Mouse (Mus musculus) left cerebral cortex, postnatal 36 days (tissue): Measurements from ENCODE around the gene Clic4. TPM values are rescaled to one million over a fixed set of nuclear protein-coding genes. Genes with fewer than 3 reads are reported as not detected.
"Not testable (repeated sequence)": the region's sequence is repeated elsewhere in the genome, so short reads cannot be mapped to it uniquely, and the experiment has no call there.

Source experiments
- DNase-seq, 2 experiments: peaks; one replicate each; pipeline ENCODE4 v3.0.0; 2021 to 2022; ENCODE audit warnings: low spot score in 2 of 2, mixed read lengths in 1 of 2
- intact Hi-C: fragments of 180-260 bp; cut with DNase I; formaldehyde crosslinking; loops from one replicate; pipeline ENCODE4 v1.15.1; 2025
- total RNA-seq, 2 experiments: library from RNA; stranded (reverse); gene quantifications; 2 replicates each; pipeline ENCODE4 v1.2.3; 2021

Clic4 gene
- total RNA-seq, 2 experiments from 2014 or later: 33.8 to 36.2 TPM

DNA sequence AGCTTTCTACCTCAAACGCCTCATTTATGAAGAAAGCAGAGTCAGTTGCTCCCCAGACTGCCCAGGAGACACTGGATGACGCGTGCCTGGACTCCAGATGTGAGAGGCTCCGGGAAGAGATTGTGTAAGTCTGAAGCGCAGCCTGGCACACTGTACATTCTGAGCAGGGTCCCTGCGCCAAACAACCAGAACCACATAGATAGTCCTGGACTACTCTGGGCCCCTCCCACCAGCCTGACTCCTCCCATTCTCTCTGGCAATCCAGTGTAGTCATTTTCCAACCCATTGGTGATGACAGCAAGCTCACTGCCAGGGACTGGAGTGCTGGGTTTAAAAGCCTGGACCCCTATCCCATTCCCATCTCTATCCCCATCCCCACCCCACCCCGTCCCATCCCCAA lies 24.5 kb upstream of the Clic4 start:
- DNase-seq: no peak
- intact Hi-C loops: no loop called here

DNA sequence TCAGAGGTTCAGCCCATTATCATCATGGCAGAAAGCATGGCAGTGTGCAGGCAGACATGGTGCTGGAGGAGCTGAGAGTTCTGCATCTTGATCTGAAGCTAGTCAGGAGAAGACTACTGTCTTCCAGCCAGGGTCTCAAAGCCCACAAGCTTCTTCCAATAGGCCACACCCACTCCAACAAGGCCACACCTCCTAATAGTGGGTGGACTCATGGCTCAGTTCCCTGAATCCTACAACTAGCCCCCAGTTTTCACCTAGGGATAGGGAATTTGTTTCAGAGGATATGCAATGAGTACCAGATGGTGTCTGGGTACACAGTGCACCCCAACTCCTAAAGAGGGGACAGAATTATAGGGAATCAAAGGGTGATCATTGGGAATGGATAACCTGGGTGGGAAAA lies 24.0 kb upstream of the Clic4 start:
- intact Hi-C loops: no loop called here
- no peak for DNase-seq

- intact Hi-C loops: no loop called here
- no peak for DNase-seq
Measured at GRCm38 (mm10) chr4:135293813-135294212, 21.2 kb upstream of the Clic4 start.

DNA sequence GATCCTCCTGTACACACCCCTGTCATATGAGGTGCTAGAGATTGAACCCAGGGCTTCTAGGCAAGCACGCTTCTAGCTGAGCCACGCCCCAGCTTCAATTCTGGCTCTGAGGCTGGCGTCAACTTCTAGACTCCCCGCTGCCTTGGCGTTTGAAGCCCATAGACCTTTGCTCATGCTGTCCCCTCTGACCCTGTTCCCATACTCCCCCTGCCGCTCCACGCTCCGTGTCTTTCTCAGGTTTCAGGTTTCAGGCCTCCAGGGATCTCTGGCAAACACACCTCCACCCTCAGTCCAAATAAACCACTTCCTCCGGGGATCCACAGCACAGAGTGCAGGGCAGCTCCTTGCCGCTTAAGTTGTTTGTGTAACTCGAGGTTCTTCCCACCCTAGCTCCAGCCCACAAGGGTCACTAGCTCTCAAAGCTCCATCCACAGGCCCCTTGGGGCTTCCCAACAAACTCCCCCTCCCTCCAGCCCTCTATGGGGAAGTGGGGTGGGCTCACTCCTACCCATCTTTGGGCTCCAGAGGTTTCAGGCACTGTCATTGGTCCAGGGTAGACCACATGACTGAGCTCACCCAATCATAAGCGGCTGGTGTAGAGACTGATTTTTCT lies 20.0 kb upstream of the Clic4 start:
- no peak for DNase-seq
- intact Hi-C loops: no loop called here

GRCm38 (mm10) chr4:135291841-135292240 lies 19.2 kb upstream of the Clic4 start:
- intact Hi-C loops: no loop called here
- no peak for DNase-seq

DNA sequence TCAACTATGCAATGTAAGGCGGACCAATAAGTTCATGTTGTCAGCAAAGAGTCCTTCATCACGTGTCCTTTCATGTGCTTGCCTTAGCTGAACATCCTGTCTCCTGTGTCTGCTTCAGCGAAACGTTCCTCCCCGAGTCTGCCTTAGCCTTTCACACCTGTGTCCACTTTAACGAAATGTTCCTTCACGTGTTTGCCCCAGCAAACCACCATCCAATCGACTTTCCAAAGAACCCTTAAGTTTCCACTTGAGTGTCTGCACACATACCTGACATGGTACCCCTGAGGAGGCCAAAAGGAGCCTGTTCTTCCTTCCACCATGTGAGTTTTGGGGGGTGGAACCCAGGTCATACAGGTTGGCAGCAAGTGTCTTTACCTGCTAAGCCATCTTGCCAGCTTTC lies 18.6 kb upstream of the Clic4 start:
- intact Hi-C loops: no loop called here
- no peak for DNase-seq

- intact Hi-C loops: no loop called here
- no peak for DNase-seq
Measured at GRCm38 (mm10) chr4:135287975-135288374, 15.4 kb upstream of the Clic4 start.

DNA sequence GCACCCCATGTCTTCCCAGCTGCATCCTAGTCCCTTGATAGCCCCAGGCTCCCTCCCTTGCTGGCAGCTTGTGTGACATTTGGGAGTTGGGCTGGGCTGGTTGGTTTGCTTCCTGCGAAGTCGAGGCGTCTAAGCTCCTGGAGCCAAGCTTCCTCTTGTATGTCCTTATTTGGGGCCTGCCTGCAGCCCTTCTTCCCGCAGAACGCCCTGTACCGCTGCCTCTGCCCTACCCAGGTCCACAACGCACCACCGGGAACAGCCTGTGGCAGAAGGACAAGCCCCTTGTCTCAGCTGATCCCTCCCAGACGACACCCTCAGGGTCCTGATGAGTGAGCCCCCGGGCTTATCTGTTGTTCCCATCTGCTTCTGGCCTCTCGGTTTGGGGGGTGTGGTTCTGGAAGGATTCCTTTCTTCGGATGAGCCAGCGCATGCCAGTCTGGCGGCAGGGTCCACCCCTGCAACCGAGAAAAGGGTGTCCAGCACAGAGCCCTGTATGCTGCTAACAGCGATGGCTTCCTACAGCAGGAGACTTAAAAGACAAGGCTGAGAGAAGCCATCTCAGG lies 14.3 kb upstream of the Clic4 start:
- intact Hi-C loops: no loop called here
- DNase-seq: no peak

- no peak for DNase-seq
- intact Hi-C loops: no loop called here
Measured at GRCm38 (mm10) chr4:135286033-135286622, 13.5 kb upstream of the Clic4 start.

DNA sequence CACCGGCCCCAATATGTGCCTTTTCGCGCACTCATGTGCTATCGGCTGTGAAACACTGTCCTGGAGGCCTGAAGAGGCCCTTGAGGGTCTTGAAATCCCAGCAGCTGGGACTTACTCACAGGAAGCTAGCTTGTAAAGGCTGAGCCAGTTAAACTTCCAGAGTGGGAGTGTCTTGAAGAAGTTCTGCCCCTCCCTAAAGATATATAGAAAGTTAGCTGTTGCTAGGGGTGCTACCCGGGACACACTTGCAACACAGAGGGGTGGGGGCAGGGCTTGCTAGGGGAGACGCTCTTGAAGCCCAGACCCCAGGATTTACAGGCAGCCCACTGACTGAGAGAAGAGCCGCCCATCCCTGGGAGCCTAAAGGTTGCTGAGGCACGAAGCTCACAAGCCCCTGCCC lies 12.8 kb upstream of the Clic4 start:
- intact Hi-C loops: no loop called here
- no peak for DNase-seq

DNA sequence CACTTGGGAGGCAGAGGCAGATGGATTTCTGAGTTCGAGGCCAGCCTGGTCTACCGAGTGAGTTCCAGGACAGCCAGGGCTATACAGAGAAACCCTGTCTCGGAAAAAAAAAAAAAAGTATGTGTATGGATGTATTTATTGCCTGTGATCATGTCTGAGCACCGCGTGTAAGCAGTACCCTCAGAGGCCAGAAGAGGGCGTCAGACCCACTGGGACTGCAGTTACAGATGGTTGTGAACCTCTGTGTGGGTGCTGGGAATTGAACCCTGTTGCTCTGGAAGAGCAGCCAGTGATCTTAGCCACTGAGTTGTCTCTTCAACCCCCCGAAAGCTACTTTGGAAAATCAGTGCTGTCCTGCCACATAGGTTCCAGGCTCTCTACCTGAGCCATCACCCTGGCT lies 11.3 kb upstream of the Clic4 start:
- intact Hi-C loops: no loop called here
- DNase-seq: no peak

DNA sequence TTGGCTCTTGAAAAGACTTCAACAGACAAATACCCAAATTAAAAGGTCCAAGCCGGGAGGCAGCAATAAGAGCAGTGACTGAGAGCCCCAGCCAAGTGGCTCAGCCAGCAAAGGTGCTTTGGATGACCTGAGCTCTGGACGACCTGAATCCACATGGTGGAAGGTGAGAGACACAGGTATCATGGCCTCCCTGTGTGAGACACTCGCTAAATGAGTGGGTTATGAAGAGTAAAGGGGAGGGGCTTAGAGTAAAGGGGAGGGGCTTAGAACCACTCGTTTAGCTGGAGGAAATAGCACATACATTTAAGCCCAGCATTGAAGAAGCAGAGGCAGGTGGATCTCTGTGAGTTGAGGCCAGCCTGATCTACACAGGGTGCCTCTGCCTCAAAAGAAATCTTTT lies 10.8 kb upstream of the Clic4 start:
- intact Hi-C loops: no loop called here
- no peak for DNase-seq

DNA sequence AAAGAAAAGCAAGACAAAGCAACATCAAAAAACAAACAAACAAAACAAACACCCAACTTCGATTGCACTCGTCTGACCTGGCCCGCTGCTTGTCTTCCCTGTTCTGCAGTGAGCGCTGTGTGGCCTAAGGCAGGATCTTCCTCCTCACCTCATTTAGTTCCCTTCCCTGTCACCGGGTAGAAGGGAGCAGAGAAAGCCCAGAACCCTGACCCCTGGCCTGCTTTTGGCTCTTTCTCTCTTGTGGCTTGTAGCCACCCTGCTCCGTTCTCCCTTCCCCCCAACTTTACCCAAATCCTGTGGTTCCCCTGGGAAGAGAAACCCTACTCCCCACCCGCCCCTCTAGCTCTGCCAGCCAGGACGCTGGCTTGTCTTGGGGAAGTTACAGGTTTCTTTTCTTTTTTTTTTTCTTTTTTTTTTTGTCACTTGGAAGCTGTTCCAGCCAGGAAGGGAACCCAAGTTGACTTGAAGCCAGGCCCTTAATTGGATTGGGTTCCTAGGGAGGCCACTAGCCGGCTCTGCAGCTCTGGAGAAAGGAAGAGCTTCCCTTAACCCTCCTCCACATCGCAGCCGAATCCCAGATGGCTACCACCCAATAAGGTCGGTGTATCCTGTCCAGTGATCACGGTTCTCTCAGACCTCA lies 10.2 kb upstream of the Clic4 start:
- intact Hi-C loops: no loop called here
- no peak for DNase-seq

DNA sequence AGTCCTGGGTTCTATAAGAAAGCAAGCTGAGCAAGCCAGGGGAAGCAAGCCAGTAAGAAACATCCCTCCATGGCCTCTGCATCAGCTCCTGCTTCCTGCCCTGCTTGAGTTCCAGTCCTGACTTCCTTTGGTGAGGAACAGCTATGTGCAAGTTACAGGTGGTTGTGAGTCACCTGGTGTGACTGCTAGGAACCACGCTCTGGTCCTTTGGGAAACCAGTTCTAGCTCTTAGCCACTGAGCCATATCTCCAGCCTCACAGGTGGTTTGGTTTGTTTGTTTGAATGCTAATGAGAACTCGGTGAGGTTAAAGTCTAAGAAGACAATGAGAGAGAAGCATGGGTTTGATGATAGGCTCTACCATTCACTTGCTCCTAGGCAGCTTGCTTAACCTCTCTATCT lies 7.4 kb upstream of the Clic4 start:
- intact Hi-C loops, DNase-seq: not testable (repeated sequence)

GRCm38 (mm10) chr4:135276681-135277379 lies 4.2 kb upstream of the Clic4 start:
- no peak for DNase-seq
- intact Hi-C loops: no loop called here

GRCm38 (mm10) chr4:135274761-135275160 lies 2.1 kb upstream of the Clic4 start:
- intact Hi-C loops: loop anchor here (5.0 kb wide), 2 partner anchors 38 to 52 kb away; no protein-coding TSS in a partner anchor
- DNase-seq: no peak

- no peak for DNase-seq
- intact Hi-C loops: loop anchor here (5.0 kb wide), 2 partner anchors 39 to 51 kb away; no protein-coding TSS in a partner anchor
Measured at GRCm38 (mm10) chr4:135273307-135273682, 681 bp upstream of the Clic4 start.

DNA sequence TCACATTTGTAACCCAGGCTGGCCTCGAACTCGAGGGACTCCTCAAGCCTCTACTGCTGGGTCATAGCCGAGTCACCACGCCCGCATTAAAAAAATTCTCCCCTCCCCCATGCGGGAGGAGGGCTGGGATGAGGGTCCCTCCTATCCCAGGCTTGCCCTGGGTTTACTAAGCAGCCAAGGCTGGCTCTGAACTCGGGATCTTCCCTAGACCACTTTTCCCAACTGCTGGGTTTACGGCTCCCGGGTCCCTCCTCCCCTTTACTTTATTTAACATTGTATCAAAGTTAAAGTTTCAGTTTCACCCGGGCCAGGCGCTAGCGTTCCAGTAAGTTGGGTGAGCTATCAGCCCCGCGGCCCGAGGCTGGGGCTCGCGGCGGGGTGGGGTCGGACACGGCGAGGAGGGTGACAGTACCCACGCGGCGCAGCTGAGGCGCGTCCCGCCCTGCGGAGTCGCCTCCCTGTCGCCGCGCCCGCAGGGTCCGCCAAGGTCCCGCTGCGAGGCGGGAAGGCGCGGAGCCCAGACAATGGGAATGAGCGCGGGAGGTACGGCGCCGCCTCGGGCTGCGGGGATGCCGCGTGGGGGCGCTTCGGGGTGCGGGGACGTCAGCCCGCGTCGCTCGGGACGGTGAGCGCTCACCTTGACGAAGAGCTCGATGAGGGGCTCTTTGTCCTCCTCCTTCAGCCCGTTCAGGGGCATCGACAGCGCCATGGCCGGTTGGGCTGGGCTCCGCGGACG lies 565 bp downstream of the Clic4 start:
- intact Hi-C loops: loop anchor here (5.0 kb wide), 2 partner anchors 40 to 50 kb away; no protein-coding TSS in a partner anchor
- DNase-seq: no peak

GRCm38 (mm10) chr4:135271419-135271828 lies 1.2 kb downstream of the Clic4 start:
- DNase-seq: no peak
- intact Hi-C loops: loop anchor here (5.0 kb wide), 2 partner anchors 41 to 49 kb away; no protein-coding TSS in a partner anchor
